Mouse (Mus musculus) heart, postnatal 0 days (tissue): ENCODE measurements around the gene Litaf.

ENCODE experiments used
- CTCF ChIP-seq: IDR thresholded peaks from 2 replicates; pipeline ENCODE4 v1.5.1; 2016; ENCODE audit warnings: antibody characterized with exemption, control low read depth, low read depth
- EP300 ChIP-seq: IDR thresholded peaks from 2 replicates; pipeline ENCODE4 v1.6.1; 2016; ENCODE audit warnings: antibody characterized with exemption, low read depth

DNA sequence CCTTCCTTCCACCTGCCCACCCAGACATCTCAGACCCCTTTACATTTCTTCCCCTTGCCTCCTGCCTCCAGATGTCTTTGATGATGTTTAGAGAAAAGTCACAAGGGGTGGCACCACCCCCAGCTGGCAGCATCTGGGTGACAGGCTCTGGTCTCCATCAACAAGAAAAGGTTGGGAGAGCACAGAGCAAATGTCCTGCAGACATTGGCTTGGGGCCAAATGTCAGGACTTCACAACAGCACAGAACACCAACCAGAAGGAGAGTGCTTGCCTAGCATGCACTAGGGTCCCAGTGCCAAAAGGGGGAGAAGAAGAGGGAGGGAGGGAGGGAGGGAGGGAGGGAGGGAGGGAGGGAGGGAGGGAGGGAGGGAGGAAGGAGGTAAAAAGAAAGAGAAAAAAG lies 146.1 kb downstream of the Litaf start:
- no peak for TF ChIP-seq CTCF
- TF ChIP-seq EP300 = no peak
